Mouse (Mus musculus) midbrain, embryonic 10.5 days (tissue): ENCODE measurements around the gene Them7. TPM values are rescaled to one million over a fixed set of nuclear protein-coding genes. Genes with fewer than 3 reads are reported as not detected.
A peak's percentile ranks its signal among the peaks of the same experiment; 100 is the strongest.

Source experiments
- DNase-seq: peaks from one replicate; pipeline ENCODE4 v3.0.0-alpha.2; 2017; ENCODE audit warnings: low spot score
- H3K27ac ChIP-seq: fragments of 300-500 bp; sonication (generic); replicated peaks from 2 replicates; pipeline ENCODE4 v1.5.1; 2016; ENCODE audit warnings: mild to moderate bottlenecking
- H3K27me3 ChIP-seq: fragments of 300-500 bp; sonication (generic); 2 replicates; pipeline ENCODE4 v1.6.1; 2016; ENCODE audit warnings: low read depth, mild to moderate bottlenecking; ENCODE audit not compliant: poor library complexity, severe bottlenecking
- H3K36me3 ChIP-seq: fragments of 300-500 bp; sonication (generic); 2 replicates; pipeline ENCODE4 v1.6.1; 2016; ENCODE audit warnings: mild to moderate bottlenecking, moderate library complexity
- H3K4me1 ChIP-seq: fragments of 300-500 bp; sonication (generic); 2 replicates; pipeline ENCODE4 v1.6.1; 2016
- H3K4me3 ChIP-seq: fragments of 300-500 bp; sonication (generic); 2 replicates; pipeline ENCODE4 v1.5.1; 2016; ENCODE audit warnings: mild to moderate bottlenecking, moderate library complexity
- H3K9me3 ChIP-seq: fragments of 300-500 bp; sonication (generic); replicated peaks from 2 replicates; pipeline ENCODE4 v1.6.1; 2016; ENCODE audit warnings: mild to moderate bottlenecking
- WGBS: fragments of 180-500 bp; shearing (Covaris S2); methylation state at CpG from one replicate; pipeline ENCODE4 v1.1.7; 2016; 5-methylcytosine and 5-hydroxymethylcytosine counted together
- polyA plus RNA-seq: library from polyadenylated mRNA; unstranded; fragments of >200 nt; fragmentation: Nextera tagmentation; extraction: Ambion mirVana; gene quantifications from 2 replicates; pipeline ENCODE4 v1.2.1, GENCODE M21; 2016

Them7 gene
- polyA plus RNA-seq, 1 experiment from 2014 or later, result 0.10 TPM

GRCm38 (mm10) chr2:105394375-105394774 is 170.3 kb downstream of the Them7 start:
- no peak for DNase-seq
- Histone ChIP-seq H3K36me3 (peaks cover 65% of the 10 kb centered on the region), H3K4me3 (no peak overlapping the region), H3K27ac (no peak overlapping the region), H3K4me1 (peaks cover 48% of the 10 kb centered on the region), H3K27me3 (no peaks in the 10 kb centered on the region), H3K9me3 (no peaks in the 10 kb centered on the region)
- WGBS, result 92% methylated on average over 4 of the region's 4 CpGs

GRCm38 (mm10) chr2:105396066-105396465 is 171.9 kb downstream of the Them7 start:
- Histone ChIP-seq H3K36me3 (peaks cover 50% of the 10 kb centered on the region), H3K9me3 (no peaks in the 10 kb centered on the region), H3K4me3 (no peak overlapping the region), H3K27me3 (peaks cover 13% of the 10 kb centered on the region), H3K4me1 (peaks cover 45% of the 10 kb centered on the region), H3K27ac (no peak overlapping the region)
- DNase-seq, result no peak
- WGBS, result 94% methylated on average over 9 of the region's 9 CpGs

DNA sequence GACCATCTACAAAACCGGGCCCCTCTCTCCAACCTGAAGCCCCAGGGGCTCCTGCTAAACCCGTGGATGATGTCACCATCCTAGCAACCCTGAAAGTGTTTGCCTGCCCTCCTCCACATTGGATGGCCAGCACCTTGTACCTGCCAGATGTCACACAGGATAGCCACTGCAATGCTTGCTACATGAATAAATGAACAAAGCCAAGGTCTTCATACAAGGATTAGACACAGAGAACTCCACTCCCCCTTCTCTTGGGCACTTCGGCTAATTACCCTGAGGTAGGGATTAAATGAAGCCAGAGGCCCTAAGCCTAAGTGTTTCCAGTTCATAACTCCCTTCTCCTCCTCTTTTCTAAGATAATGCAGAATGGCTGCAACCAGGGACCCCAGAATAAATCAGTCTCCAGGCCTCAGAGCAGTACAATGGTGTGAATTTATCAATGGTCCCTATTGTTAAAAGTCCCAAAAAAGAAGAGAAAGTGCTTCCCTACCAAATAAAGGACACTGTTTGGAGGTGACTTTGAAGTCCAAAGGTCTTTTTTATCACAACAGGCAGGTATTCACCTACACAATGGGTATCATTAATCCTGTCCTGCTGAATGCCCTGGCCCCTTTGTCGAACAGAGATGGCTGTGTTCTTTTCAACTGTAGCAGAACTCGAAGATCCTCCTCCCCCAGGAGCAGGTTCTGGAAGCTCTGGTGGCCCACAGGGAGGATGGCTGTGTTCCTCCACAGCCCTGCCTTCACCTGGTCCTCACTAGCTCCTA is 173.5 kb downstream of the Them7 start:
- Histone ChIP-seq H3K27ac (peak overlapping the region; percentile 95), H3K27me3 (peaks cover 19% of the 10 kb centered on the region), H3K4me3 (peak overlapping the region; percentile 85), H3K4me1 (peaks cover 35% of the 10 kb centered on the region), H3K9me3 (no peaks in the 10 kb centered on the region), H3K36me3 (peaks cover 35% of the 10 kb centered on the region)
- DNase-seq, result no peak
- WGBS, result 30% methylated on average over 5 of the region's 5 CpGs

- under 1% methylated on average over 31 of the region's 31 CpGs for WGBS
- no peak for DNase-seq
These were observed 174.5 kb downstream of the Them7 start for GRCm38 (mm10) chr2:105398636-105399084.

DNA sequence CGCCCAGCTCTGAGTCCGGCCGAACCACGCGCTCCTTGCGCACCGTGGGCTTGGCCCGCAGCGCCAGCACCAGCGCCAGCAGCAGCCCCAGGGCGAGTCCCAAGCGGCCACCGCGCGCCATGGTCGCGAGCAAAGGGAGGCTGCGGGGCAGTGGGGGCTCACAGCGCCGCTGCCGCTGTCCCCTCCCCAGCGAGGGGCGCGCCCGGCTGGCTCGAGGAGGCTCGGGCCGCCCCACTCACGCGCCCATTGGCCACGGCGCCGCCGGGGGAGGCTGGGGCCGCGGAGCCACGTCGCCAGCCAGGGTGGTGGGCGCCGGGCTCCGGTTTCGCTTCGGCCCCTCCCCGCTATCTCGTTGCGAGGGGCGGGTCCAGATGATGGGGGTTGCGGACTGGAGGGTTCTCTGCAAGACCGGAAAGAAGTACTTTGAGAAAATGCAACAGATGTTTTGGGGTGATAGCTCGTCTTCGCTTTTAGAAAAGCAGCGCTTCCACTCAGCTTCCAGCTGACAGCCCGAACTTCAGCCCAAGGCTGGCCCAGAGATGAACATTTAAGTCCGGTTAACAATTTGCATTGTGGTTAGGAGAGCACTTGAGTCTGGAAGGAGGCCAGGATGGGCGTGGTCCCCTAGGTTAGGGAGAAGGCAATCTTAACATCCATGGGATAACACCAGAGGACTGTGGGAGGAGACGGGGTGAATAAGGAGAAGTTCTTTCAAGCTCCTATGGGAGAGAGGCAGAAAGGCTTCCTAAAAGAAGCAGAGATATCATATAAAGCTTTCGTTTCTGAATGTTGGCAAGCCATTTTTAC is 175.2 kb downstream of the Them7 start, which contains the start of gene Rcn1:
Gene Rcn1 (minus strand): TSS at position 235 of the 807 bp plus-strand sequence.
- H3K9me3 ChIP-seq, result no peaks in the 10 kb centered on the region
- H3K27ac ChIP-seq, result peak within 1 kb of the TSS; percentile 95
- WGBS, result 2% methylated on average over 57 of the region's 57 CpGs
- DNase-seq, result peak; percentile 83
- peaks cover 18% of the 10 kb centered on the region for H3K36me3 ChIP-seq
- H3K27me3 ChIP-seq, result peaks cover 19% of the 10 kb centered on the region
- H3K4me1 ChIP-seq, result peaks cover 35% of the 10 kb centered on the region
- H3K4me3 ChIP-seq, result peak within 1 kb of the TSS; percentile 85

More at GRCm38 (mm10) chr2:105398636-105399084, 174.5 kb downstream of the Them7 start:
- Histone ChIP-seq H3K4me1 (peaks cover 35% of the 10 kb centered on the region), H3K4me3 (peak overlapping the region; percentile 85), H3K27me3 (peaks cover 19% of the 10 kb centered on the region), H3K27ac (peak overlapping the region; percentile 95), H3K36me3 (peaks cover 24% of the 10 kb centered on the region), H3K9me3 (no peaks in the 10 kb centered on the region)

DNA sequence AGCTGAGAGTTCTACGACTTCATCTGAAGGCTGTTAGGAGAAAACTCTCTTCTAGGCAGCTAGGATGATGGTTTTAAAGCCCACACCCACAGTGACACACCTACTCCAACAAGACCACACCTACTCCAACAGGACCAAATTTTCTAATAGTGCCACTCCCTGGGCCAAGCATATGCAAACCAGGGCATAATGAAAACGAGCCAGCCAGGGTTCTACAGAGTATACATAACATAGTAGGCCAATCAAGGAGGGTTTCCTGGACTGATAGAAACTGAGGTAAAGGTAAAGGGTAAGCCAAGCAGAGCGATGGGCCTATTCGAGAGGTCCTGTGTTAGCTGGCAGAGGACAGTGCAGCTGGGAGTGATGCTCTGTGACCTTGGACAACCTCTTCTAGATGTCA is 176.4 kb downstream of the Them7 start:
- 95% methylated on average over 4 of the region's 4 CpGs for WGBS
- no peaks in the 10 kb centered on the region for H3K9me3 ChIP-seq
- peaks cover 35% of the 10 kb centered on the region for H3K4me1 ChIP-seq
- no peak for DNase-seq
- H3K36me3 ChIP-seq, result peaks cover 6% of the 10 kb centered on the region; the same call in 1 of the 2 replicates
- no peak overlapping the region for H3K4me3 ChIP-seq
- peaks cover 19% of the 10 kb centered on the region for H3K27me3 ChIP-seq
- no peak overlapping the region for H3K27ac ChIP-seq

GRCm38 (mm10) chr2:105402180-105402579 is 178.1 kb downstream of the Them7 start:
- H3K27ac ChIP-seq, result no peak overlapping the region
- H3K9me3 ChIP-seq, result no peaks in the 10 kb centered on the region
- WGBS, result 83% methylated on average over 2 of the region's 2 CpGs
- peaks cover 19% of the 10 kb centered on the region for H3K27me3 ChIP-seq
- peaks cover 26% of the 10 kb centered on the region for H3K4me1 ChIP-seq
- no peak overlapping the region for H3K4me3 ChIP-seq
- H3K36me3 ChIP-seq, result no peaks in the 10 kb centered on the region
- no peak for DNase-seq

DNA sequence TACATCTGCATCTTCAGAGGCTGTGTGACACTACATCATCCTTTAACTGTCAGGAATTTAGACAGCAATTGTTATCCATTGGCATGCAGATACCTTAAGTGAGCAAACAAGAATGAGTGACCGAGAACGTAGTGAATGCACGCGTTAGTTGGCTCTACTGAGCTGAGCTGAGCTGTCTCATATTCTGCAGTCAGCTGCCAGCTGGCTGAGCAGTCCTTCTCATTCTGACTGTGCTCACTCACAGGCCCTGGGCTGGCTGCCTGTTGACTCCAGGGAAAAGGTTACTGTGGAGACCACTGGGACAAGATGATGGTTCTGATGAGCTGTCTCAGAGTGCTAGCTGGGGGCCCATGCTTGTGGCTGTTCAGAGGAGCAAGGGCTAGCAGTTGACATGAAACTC is 184.4 kb downstream of the Them7 start:
- no peak for DNase-seq
- H3K36me3 ChIP-seq, result no peaks in the 10 kb centered on the region
- H3K27me3 ChIP-seq, result no peaks in the 10 kb centered on the region
- no peak overlapping the region for H3K27ac ChIP-seq
- 84% methylated on average over 4 of the region's 4 CpGs for WGBS
- H3K4me3 ChIP-seq, result no peak overlapping the region
- no peaks in the 10 kb centered on the region for H3K4me1 ChIP-seq
- H3K9me3 ChIP-seq, result no peaks in the 10 kb centered on the region

GRCm38 (mm10) chr2:105409253-105409652 is 185.1 kb downstream of the Them7 start:
- Histone ChIP-seq H3K4me1 (no peaks in the 10 kb centered on the region), H3K27ac (no peak overlapping the region), H3K27me3 (no peaks in the 10 kb centered on the region), H3K36me3 (no peaks in the 10 kb centered on the region), H3K4me3 (no peak overlapping the region), H3K9me3 (no peaks in the 10 kb centered on the region)
- no peak for DNase-seq
- 92% methylated on average over 1 of the region's 1 CpGs for WGBS

GRCm38 (mm10) chr2:105414309-105414708 is 190.2 kb downstream of the Them7 start:
- DNase-seq, result no peak
- 82% methylated on average over 2 of the region's 2 CpGs for WGBS

DNA sequence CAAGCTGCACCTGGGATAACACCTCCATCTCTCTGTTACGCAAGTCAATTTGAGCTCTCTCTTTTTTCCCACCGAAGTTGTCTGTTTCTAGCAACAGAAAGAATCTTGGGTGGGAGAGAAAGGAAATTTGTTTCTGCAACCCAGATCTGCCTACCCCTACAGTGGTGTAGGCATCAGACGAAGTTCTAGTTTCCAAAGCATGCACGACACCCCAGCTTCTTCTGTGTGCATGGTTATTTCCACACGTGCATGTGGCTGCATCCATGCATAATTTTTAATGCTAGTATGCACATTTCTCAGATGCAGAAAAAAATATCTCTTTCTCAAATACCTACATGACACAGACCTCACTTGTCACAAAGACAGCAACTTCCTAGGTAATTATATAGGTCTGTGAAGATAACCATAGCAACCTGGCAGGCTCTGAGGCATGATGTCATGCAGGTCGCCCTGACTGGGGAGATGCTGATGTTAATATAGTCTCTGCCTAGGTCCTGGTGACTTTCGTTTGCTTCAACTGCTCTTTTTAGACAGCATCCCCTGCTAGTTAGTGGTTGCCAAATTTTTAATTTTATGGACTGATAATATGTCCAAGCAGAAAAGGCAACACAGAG is 192.0 kb downstream of the Them7 start:
- peaks cover 8% of the 10 kb centered on the region; the same call in 1 of the 2 replicates for H3K27me3 ChIP-seq
- H3K36me3 ChIP-seq, result no peaks in the 10 kb centered on the region
- H3K4me3 ChIP-seq, result no peak overlapping the region
- no peak for DNase-seq
- 76% methylated on average over 7 of the region's 7 CpGs for whole genome bisulfite sequencing
- no peak overlapping the region for H3K27ac ChIP-seq
- H3K4me1 ChIP-seq, result peaks cover 24% of the 10 kb centered on the region
- H3K9me3 ChIP-seq, result no peaks in the 10 kb centered on the region

More at GRCm38 (mm10) chr2:105414309-105414708, 190.2 kb downstream of the Them7 start:
- Histone ChIP-seq H3K9me3 (no peaks in the 10 kb centered on the region), H3K4me1 (peaks cover 24% of the 10 kb centered on the region), H3K27me3 (peaks cover 8% of the 10 kb centered on the region; the same call in 1 of the 2 replicates), H3K4me3 (no peak overlapping the region), H3K36me3 (no peaks in the 10 kb centered on the region), H3K27ac (no peak overlapping the region)

DNA sequence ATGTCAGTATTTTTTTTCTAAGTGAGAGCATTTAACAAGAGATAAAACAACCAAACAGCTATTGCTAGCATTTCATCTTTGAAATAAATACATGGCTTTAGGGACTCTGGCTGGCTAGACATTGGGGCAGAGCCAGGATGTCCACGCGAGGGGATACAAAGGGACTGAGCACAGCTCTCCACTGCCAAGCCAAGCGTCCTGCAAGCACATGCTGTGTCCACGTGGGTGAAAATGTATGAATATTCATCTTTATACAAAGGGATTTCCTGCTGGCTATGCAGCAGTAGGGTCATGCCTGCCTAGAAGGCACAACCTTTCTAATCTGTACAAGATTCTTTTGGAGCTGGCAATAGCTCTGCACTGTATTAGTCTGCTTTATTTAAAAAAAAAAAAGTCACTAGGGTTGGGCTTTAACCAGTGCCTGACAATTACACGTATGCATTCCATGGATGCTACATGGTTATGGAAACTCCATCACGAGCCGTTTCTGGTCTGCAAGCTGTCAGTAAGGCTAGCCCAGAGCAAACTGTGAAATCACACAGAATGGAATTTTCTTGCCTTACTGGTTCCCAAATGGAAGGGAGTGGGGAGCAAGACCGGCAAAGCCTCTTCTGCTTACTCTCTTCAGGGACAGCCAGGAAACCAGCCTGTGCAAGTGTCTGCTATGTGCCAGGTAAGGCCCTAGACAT is 192.7 kb downstream of the Them7 start:
- no peak for DNase-seq
- Histone ChIP-seq H3K27ac (no peak overlapping the region), H3K27me3 (peaks cover 8% of the 10 kb centered on the region; the same call in 1 of the 2 replicates), H3K36me3 (no peaks in the 10 kb centered on the region), H3K4me1 (peaks cover 24% of the 10 kb centered on the region), H3K4me3 (no peak overlapping the region), H3K9me3 (no peaks in the 10 kb centered on the region)
- WGBS, result 71% methylated on average over 8 of the region's 8 CpGs
